Mouse (Mus musculus): ENCODE results near the gene Sqstm1.

DNA sequence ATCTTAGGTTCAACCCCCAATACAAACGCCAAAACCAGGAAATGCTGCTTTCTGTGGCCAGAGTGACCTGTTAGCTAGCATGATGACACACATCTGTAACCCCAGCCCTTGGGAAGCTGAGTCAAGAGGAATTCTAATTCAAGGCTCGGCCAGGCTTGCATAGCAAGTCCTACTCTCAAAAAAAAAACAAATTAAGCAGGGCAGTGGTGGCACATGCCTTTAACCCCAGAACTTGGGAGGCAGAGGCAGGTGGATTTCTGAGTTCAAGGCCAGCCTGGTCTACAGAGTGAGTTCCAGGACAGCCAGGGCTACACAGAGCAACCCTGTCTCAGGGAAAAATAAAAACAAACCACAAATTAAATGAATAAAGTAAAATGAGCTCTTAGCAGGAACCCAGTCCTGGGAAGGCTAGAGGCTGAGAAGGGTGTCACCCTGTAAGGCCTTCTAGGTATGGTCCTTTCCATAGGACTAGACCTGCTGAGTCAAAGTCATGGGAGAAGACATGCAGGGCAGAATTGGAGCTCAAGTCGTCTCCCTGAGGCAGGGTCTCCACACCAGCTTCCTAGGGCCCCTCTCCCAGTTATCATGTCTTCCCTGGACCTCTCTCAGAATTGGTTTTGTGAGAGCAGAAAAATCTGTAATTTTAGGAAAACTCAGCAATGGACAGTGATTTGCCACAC is 1.6 kb upstream of the Sqstm1 start:
- TF ChIP-seq POLR2A (IDR thresholded peaks at IDR 0.05; ENCODE audit: control insufficient read depth, low read depth, low read length), result no peak
- TF ChIP-seq CTCF (IDR thresholded peaks at IDR 0.05; ENCODE audit: control insufficient read depth, insufficient read depth, insufficient replicate concordance, low read depth, low read length), result no peak

Measured in testis, adult 2 months (tissue).